Mouse (Mus musculus) heart, postnatal 0 days (tissue): ENCODE measurements around the gene Sync. TPM values are rescaled to one million over a fixed set of nuclear protein-coding genes. Genes with fewer than 3 reads are reported as not detected.

Experiments
- ATAC-seq: fragments of 200-750 bp; cut with Nextera tagmentation; 2 replicates; pipeline ENCODE4 v1.8.0; 2017; ENCODE audit warnings: low read depth, moderate number of reproducible peaks, moderate library complexity; ENCODE audit not compliant: insufficient read depth
- DNase-seq: peaks from one replicate; pipeline ENCODE4 v3.0.0-alpha.2; 2016; ENCODE audit warnings: low spot score
- H3K27ac ChIP-seq: fragments of 300-500 bp; sonication (generic); 2 replicates; pipeline ENCODE4 v1.5.1; 2014; ENCODE audit warnings: low read depth, mild to moderate bottlenecking
- H3K27me3 ChIP-seq: fragments of 300-500 bp; sonication (generic); 2 replicates; pipeline ENCODE4 v1.6.1; 2014; ENCODE audit warnings: low read length, mixed read lengths; ENCODE audit not compliant: control insufficient read depth, insufficient read depth
- H3K36me3 ChIP-seq: fragments of 300-500 bp; sonication (generic); replicated peaks from 2 replicates; pipeline ENCODE4 v1.6.1; 2014; ENCODE audit warnings: low read length, mixed read lengths; ENCODE audit not compliant: control insufficient read depth, insufficient read depth
- H3K4me1 ChIP-seq: fragments of 300-500 bp; sonication (generic); 2 replicates; pipeline ENCODE4 v1.6.1; 2014; ENCODE audit warnings: antibody characterized with exemption; ENCODE audit not compliant: control insufficient read depth, insufficient read depth
- H3K4me2 ChIP-seq: fragments of 300-500 bp; sonication (generic); 2 replicates; pipeline ENCODE4 v1.6.1; 2014; ENCODE audit warnings: low read depth, mild to moderate bottlenecking, low read length, moderate library complexity
- H3K4me3 ChIP-seq: fragments of 300-500 bp; sonication (generic); 2 replicates; pipeline ENCODE4 v1.5.1; 2014; ENCODE audit warnings: low read depth, low read length
- H3K9ac ChIP-seq: fragments of 300-500 bp; sonication (generic); replicated peaks from 2 replicates; pipeline ENCODE4 v1.6.1; 2014; ENCODE audit warnings: low read depth, low read length, mixed read lengths
- H3K9me3 ChIP-seq: fragments of 300-500 bp; sonication (generic); replicated peaks from 2 replicates; pipeline ENCODE4 v1.6.1; 2016; ENCODE audit warnings: low read length; ENCODE audit not compliant: control insufficient read depth
- CTCF ChIP-seq: IDR thresholded peaks from 2 replicates; pipeline ENCODE4 v1.5.1; 2016; ENCODE audit warnings: antibody characterized with exemption, control low read depth, low read depth
- EP300 ChIP-seq: IDR thresholded peaks from 2 replicates; pipeline ENCODE4 v1.6.1; 2016; ENCODE audit warnings: antibody characterized with exemption, low read depth
- WGBS: fragments of 180-500 bp; shearing (Covaris S2); extraction: QIAGEN DNeasy Blood & Tissue Kit; methylation state at CpG from one replicate; pipeline ENCODE4 v1.1.7; 2014; 5-methylcytosine and 5-hydroxymethylcytosine counted together
- polyA plus RNA-seq: library from polyadenylated mRNA; unstranded; fragments of >200 nt; fragmentation: Nextera tagmentation; extraction: Ambion mirVana; gene quantifications from 2 replicates; pipeline ENCODE4 v1.2.1, GENCODE M21; 2015
- total RNA-seq: library from RNA; depleted of rRNA; stranded (reverse); fragments of >200 nt; gene quantifications from 2 replicates; pipeline ENCODE4 v1.2.3, GENCODE M21; 2014; ENCODE audit warnings: low replicate concordance

Gene Sync
- total and polyA plus RNA-seq, 2 experiments from 2014 or later: 1.4 to 3.8 TPM

DNA sequence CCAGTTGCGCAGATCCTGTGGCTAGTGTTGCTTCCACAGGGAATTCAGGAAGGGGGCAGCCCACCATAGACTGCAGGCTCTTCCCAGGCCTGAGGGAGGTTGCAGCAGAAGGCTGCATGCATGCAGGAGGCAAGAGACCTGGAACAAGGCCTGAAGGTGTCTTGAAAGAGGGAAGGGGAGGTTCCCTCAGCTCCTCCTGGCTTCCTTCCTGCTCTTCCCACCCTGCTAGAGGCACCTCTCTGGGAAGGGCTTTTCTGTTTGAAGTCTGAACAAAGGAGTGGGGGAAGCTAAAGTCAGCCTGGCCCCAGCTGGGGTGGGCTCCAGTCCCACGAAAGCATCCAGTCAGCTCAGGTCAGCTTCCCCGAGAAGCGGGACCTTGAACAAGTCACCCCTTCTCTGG is 45.1 kb upstream of the Sync start:
- H3K4me1 ChIP-seq: peaks cover 12% of the 10 kb centered on the region
- no peaks in the 10 kb centered on the region for H3K36me3 ChIP-seq
- peaks cover 83% of the 10 kb centered on the region for H3K27me3 ChIP-seq
- DNase-seq: no peak
- no peak overlapping the region for H3K4me3 ChIP-seq
- no peaks in the 10 kb centered on the region for H3K9me3 ChIP-seq
- H3K9ac ChIP-seq: no peak overlapping the region
- no peak overlapping the region for H3K4me2 ChIP-seq
- ATAC-seq: no peak
- no peak for TF ChIP-seq CTCF
- no peak for TF ChIP-seq EP300
- WGBS: 60% methylated on average over 4 of the region's 4 CpGs
- H3K27ac ChIP-seq: no peak overlapping the region

DNA sequence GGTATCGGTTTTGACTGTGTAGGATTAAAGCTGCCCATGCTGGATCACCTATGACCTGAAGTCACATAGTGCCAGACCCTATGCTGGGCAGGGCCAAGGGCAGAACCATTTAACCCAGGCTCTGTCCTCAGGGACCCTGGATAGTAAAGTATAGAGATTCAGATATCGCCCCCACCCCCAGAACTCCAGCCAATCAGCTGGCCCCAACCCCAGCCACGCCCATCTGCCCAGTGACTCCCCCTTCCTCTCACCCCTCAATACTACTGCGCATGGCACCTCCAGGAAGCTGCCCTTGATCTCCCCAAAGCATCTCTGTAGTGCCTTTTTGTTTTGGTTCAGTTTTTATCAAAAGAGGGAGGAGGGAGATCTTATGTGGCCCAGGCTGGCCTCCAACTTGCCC is 44.7 kb upstream of the Sync start:
- Histone ChIP-seq H3K4me3 (no peak overlapping the region), H3K4me2 (no peak overlapping the region), H3K27me3 (peaks cover 83% of the 10 kb centered on the region), H3K4me1 (peaks cover 12% of the 10 kb centered on the region), H3K27ac (no peak overlapping the region), H3K9me3 (no peaks in the 10 kb centered on the region), H3K9ac (no peak overlapping the region), H3K36me3 (no peaks in the 10 kb centered on the region)
- 36% methylated on average over 4 of the region's 4 CpGs for WGBS
- DNase-seq: no peak
- no peak for TF ChIP-seq EP300
- no peak for TF ChIP-seq CTCF
- no peak for ATAC-seq

- Histone ChIP-seq H3K4me2 (no peak overlapping the region), H3K27me3 (peaks cover 76% of the 10 kb centered on the region), H3K4me3 (no peak overlapping the region), H3K9ac (no peak overlapping the region), H3K36me3 (no peaks in the 10 kb centered on the region), H3K4me1 (no peaks in the 10 kb centered on the region; the same call in 1 of the 2 replicates), H3K27ac (no peak overlapping the region), H3K9me3 (no peaks in the 10 kb centered on the region)
- DNase-seq: no peak
- no peak for ATAC-seq
- WGBS: 38% methylated on average over 4 of the region's 4 CpGs
- no peak for TF ChIP-seq EP300
- TF ChIP-seq CTCF: no peak
These were observed 42.6 kb upstream of the Sync start for GRCm38 (mm10) chr4:129244802-129245201.

DNA sequence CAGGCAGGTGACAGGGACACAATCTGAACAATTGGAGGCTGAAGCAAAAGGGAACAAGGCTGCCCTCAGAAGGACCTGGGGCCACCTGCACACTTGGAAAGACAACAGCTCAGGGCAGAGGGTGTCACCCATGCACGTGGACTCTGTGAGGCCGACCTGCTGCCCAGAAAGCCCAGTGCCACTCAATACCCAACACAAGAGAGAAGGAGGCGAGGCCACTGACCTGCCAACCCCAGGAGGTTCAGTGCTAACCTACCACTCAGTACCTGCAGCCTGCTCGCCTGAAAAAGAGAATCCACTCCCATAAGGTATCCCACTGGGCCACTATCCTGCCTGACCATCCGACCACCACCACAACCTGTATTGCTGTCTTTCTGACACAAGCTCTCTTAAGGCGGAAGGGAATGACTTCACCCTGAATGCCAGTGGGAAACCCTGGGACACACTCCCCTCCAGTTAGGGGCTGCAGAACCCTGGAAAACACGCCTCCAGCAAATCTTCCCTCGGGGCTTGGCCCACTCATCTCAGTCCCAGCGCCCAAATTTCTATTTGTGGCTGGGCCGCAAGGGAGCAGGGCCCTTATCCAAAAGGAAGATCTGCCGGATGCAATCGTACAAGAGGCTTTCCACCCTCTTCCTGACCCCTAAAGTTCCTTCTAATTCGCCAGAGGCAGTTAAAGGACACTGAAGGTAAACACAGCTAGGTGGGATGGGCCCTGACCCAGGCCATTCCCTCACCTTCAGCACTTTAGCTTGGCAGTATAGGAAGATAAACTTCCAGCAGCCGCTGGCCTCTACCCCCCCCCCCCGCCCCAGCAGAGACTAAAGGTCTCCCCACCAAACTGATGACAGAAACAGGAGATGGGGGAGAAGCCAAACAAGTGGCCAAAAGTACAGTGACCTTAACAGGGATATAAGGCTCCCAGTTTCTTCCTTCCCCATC is 40.8 kb upstream of the Sync start:
- DNase-seq (no peak), ATAC-seq (no peak)
- Histone ChIP-seq H3K9ac (no peak overlapping the region), H3K27ac (no peak overlapping the region), H3K4me3 (peak overlapping the region; percentile 65), H3K4me1 (peaks cover 4% of the 10 kb centered on the region; the same call in 1 of the 2 replicates), H3K36me3 (no peaks in the 10 kb centered on the region), H3K9me3 (no peaks in the 10 kb centered on the region), H3K27me3 (peaks cover 73% of the 10 kb centered on the region), H3K4me2 (peak overlapping the region; percentile 89)
- whole genome bisulfite sequencing: 42% methylated on average over 15 of the region's 15 CpGs
- no peak for TF ChIP-seq CTCF
- no peak for TF ChIP-seq EP300

GRCm38 (mm10) chr4:129247381-129248242 is 39.8 kb upstream of the Sync start:
- 14% methylated on average over 24 of the region's 24 CpGs for WGBS
- TF ChIP-seq EP300: no peak
- no peak for TF ChIP-seq CTCF
- Histone ChIP-seq H3K27ac (peak overlapping the region; percentile 15; the same call in 1 of the 2 replicates), H3K4me1 (peaks cover 4% of the 10 kb centered on the region; the same call in 1 of the 2 replicates), H3K9me3 (no peaks in the 10 kb centered on the region), H3K36me3 (no peaks in the 10 kb centered on the region), H3K4me2 (peak overlapping the region; percentile 89), H3K27me3 (peaks cover 75% of the 10 kb centered on the region), H3K4me3 (peak overlapping the region; percentile 65), H3K9ac (peak overlapping the region; percentile 61)
- no peak for DNase-seq
- ATAC-seq: no peak
